Mouse (Mus musculus) intestine, embryonic 14.5 days (tissue): Measurements from ENCODE around the gene Homer3. TPM values are rescaled to one million over a fixed set of nuclear protein-coding genes. Genes with fewer than 3 reads are reported as not detected.

Experiments used
- ATAC-seq: fragments of 200-750 bp; cut with Nextera tagmentation; replicated peaks from 2 replicates; pipeline ENCODE4 v1.8.0; 2017; ENCODE audit warnings: low read depth, moderate number of reproducible peaks, moderate TSS enrichment, moderate library complexity; ENCODE audit not compliant: low FRiP score, low TSS enrichment
- DNase-seq: peaks from one replicate; pipeline ENCODE4 v3.0.0-alpha.2; 2018; ENCODE audit warnings: low spot score
- H3K27ac ChIP-seq: fragments of 300-500 bp; sonication (generic); 2 replicates; pipeline ENCODE4 v1.5.1; 2014; ENCODE audit warnings: low read depth, mild to moderate bottlenecking, control low read depth
- H3K27me3 ChIP-seq: fragments of 300-500 bp; sonication (generic); replicated peaks from 2 replicates; pipeline ENCODE4 v1.6.1; 2014; ENCODE audit warnings: low read length, control low read depth; ENCODE audit not compliant: control insufficient read depth, insufficient read depth
- H3K36me3 ChIP-seq: fragments of 300-500 bp; sonication (generic); 2 replicates; pipeline ENCODE4 v1.6.1; 2014; ENCODE audit warnings: low read length, control low read depth; ENCODE audit not compliant: control insufficient read depth, insufficient read depth
- H3K4me1 ChIP-seq: fragments of 300-500 bp; sonication (generic); replicated peaks from 2 replicates; pipeline ENCODE4 v1.6.1; 2014; ENCODE audit warnings: low read length, control low read depth, mixed read lengths; ENCODE audit not compliant: control insufficient read depth, insufficient read depth
- H3K4me2 ChIP-seq: fragments of 300-500 bp; sonication (generic); 2 replicates; pipeline ENCODE4 v1.6.1; 2014; ENCODE audit warnings: low read length
- H3K4me3 ChIP-seq: fragments of 300-500 bp; sonication (generic); 2 replicates; pipeline ENCODE4 v1.5.1; 2014; ENCODE audit warnings: low read depth, low read length, control low read depth, mixed read lengths
- H3K9ac ChIP-seq: fragments of 300-500 bp; sonication (generic); 2 replicates; pipeline ENCODE4 v1.6.1; 2014; ENCODE audit warnings: mild to moderate bottlenecking, low read length
- H3K9me3 ChIP-seq: fragments of 300-500 bp; sonication (generic); 2 replicates; pipeline ENCODE4 v1.6.1; 2016; ENCODE audit warnings: low read length, control low read depth; ENCODE audit not compliant: control insufficient read depth
- WGBS: fragments of 180-500 bp; shearing (Covaris S2); extraction: QIAGEN DNeasy Blood & Tissue Kit; methylation state at CpG from one replicate; pipeline ENCODE4 v1.1.7; 2014; 5-methylcytosine and 5-hydroxymethylcytosine counted together
- polyA plus RNA-seq: library from polyadenylated mRNA; unstranded; fragments of >200 nt; fragmentation: Nextera tagmentation; extraction: Ambion mirVana; gene quantifications from 2 replicates; pipeline ENCODE4 v1.2.1, GENCODE M21; 2014

The Homer3 gene
- polyA plus RNA-seq, 1 experiment from 2014 or later, result 34.7 TPM

DNA sequence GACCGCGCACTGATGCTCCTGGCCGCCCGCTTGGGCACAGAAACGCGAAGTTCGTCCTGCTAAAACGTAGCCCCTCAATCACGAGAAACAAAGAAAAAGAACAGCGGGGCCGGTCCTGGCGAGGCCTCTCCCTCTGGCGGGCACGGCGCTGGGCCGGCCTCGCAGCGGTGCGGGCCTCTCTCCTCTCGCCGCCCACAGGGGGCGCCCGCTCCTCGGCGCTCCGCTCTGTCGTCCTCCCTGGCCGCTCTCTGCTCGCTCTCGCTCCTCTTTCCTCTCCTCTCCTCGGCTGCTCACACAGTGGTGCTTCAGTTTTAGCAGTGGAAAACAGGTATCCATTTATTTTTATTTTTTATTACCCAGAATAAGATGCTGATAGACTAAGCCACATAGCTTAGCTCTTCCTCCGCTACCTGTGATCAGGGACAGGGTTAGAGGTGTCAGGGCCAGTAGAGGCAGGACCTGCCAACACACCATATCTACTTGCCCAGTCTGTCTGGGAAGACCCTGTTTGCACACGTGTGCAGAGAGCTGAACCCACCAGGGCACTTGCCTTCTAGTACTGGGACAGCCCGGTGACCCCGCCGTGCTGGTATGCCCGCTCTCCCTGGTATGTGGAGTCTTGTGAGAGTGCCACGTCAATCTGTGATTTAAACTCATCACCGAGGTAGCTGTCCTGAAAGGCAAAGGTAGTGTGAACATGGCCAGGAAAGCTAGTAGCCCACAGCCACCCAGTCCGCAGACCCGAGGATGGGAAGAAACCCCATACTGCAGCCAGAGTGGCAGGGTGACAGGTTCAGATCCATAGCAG is 49.6 kb downstream of the Homer3 start:
- H3K9me3 ChIP-seq, result no peaks in the 10 kb centered on the region; the same call in 1 of the 2 replicates
- no peaks in the 10 kb centered on the region for H3K27me3 ChIP-seq
- H3K9ac ChIP-seq, result no peak overlapping the region
- 27% methylated on average over 41 of the region's 41 CpGs for WGBS
- H3K4me1 ChIP-seq, result peaks cover 14% of the 10 kb centered on the region
- H3K36me3 ChIP-seq, result peaks cover 65% of the 10 kb centered on the region
- DNase-seq (peak; percentile 85), ATAC-seq (peak; percentile 72)
- no peak overlapping the region for H3K4me2 ChIP-seq
- H3K4me3 ChIP-seq, result no peak overlapping the region
- no peak overlapping the region for H3K27ac ChIP-seq

DNA sequence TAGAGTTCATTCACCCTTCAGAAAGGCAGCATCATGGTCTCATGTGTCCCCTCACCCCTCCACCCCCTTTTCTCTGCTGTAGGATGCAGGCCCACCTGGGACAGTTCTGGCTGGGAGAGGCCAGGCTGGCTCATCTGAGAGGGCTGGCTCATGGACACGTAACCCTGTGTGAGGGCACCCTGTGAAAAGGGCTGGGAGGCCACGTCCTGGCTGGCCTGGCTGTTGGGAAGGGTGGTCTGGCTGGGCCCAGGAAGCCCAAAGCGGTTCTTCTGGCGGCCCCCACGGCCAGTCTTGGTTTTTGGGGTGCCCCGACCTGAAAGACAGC is 50.2 kb downstream of the Homer3 start:
- Histone ChIP-seq H3K27ac (no peak overlapping the region), H3K9me3 (no peaks in the 10 kb centered on the region), H3K36me3 (peaks cover 70% of the 10 kb centered on the region), H3K4me2 (no peak overlapping the region), H3K9ac (no peak overlapping the region), H3K4me1 (peaks cover 14% of the 10 kb centered on the region), H3K27me3 (no peaks in the 10 kb centered on the region), H3K4me3 (no peak overlapping the region)
- no peak for ATAC-seq
- no peak for DNase-seq
- 93% methylated on average over 6 of the region's 6 CpGs for WGBS

DNA sequence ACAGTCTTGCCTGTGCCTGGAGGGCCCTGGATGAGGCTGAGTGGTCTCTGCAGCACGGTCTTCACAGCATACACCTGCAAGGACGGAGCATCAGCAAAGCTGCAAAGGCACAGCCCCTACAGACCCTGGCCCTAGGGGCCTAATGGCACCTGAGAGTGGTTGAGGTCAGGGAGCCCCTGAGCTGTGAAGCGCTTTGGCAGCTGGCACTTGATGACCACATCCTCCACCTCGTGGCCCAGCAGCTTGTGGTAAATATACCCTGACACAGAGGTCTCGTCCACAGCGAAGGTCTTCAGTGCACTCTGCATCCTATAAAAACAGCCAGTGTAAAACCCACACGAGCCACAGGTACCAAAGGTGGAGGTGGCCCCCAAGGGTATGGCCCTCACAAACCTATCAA is 56.3 kb downstream of the Homer3 start:
- DNase-seq (no peak), ATAC-seq (no peak)
- Histone ChIP-seq H3K36me3 (peaks cover 100% of the 10 kb centered on the region), H3K9ac (no peak overlapping the region), H3K4me3 (no peak overlapping the region), H3K27me3 (no peaks in the 10 kb centered on the region), H3K4me1 (no peaks in the 10 kb centered on the region), H3K4me2 (no peak overlapping the region), H3K9me3 (no peaks in the 10 kb centered on the region), H3K27ac (no peak overlapping the region)
- WGBS, result 87% methylated on average over 7 of the region's 7 CpGs

DNA sequence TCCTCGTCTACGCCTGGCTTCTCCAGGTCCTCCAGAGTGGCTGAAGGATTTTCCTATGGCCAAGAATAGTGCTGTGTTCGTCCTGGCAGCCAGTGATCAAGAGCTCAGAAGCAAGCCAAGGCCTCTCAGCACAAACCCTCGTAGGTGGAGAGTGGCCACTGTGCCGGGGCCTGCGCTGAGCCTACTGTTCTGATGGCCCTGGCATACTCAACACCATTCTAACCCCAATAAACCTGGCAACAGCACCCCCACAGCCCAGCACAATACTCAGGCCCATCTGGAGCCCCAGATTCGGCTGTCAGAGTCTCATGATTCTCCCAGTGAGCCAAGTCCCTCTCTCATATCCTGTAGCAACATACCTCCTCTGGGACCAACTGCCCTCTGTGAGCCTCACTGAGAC is 58.0 kb downstream of the Homer3 start:
- Histone ChIP-seq H3K9me3 (no peaks in the 10 kb centered on the region), H3K4me3 (no peak overlapping the region), H3K27me3 (no peaks in the 10 kb centered on the region), H3K4me2 (no peak overlapping the region), H3K4me1 (no peaks in the 10 kb centered on the region), H3K27ac (no peak overlapping the region), H3K36me3 (peaks cover 85% of the 10 kb centered on the region), H3K9ac (no peak overlapping the region)
- DNase-seq (no peak), ATAC-seq (no peak)
- 93% methylated on average over 7 of the region's 7 CpGs for WGBS

DNA sequence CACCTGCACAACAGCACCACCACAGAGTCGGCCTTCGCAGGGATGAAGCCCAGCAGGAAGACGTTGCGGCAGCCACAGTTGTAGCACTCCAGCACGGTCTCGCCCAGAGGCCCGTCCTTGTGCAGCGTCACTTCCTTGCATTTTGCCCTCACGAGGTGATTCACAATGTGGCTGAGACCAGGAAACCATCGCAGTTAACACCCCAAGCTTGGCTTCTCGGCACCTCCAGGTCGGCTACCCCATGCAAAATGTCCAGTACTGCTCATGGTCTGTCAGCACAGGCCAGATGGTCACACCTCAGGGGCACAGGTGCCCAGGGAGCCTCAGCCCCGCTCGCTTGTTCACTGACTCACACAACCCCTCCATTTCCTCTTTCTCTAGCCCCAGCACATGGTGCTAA is 59.4 kb downstream of the Homer3 start:
- no peaks in the 10 kb centered on the region for H3K27me3 ChIP-seq
- H3K9me3 ChIP-seq, result no peaks in the 10 kb centered on the region
- 93% methylated on average over 14 of the region's 14 CpGs for WGBS

DNA sequence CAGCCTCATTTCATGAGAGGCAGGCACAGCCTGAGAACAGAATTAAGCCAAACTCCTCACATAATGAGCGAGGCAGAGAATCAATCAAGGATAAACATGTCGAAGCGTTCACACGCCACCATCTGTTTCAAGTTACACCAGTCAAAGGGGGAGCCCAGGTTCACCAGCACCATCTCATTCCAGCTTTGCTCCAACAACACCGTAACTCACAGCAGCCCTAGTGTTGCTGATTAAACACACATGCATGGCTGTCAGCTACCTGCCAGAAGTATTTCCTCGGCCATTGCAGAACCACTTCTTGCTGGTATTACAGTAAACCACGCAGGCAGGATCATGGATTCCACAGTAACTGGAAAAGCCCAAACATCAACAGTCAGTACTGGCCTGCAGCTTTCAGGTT is 60.4 kb downstream of the Homer3 start:
- no peak for DNase-seq
- WGBS, result 68% methylated on average over 7 of the region's 7 CpGs
- peaks cover 71% of the 10 kb centered on the region for H3K36me3 ChIP-seq
- H3K9me3 ChIP-seq, result no peaks in the 10 kb centered on the region
- H3K9ac ChIP-seq, result no peak overlapping the region
- no peak overlapping the region for H3K27ac ChIP-seq
- H3K4me1 ChIP-seq, result no peaks in the 10 kb centered on the region
- H3K4me2 ChIP-seq, result no peak overlapping the region
- no peak overlapping the region for H3K4me3 ChIP-seq
- no peak for ATAC-seq
- no peaks in the 10 kb centered on the region for H3K27me3 ChIP-seq

More for the DNA sequence above, 59.4 kb downstream of the Homer3 start:
- ATAC-seq, result no peak
- H3K4me2 ChIP-seq, result no peak overlapping the region
- no peaks in the 10 kb centered on the region for H3K4me1 ChIP-seq
- H3K27ac ChIP-seq, result no peak overlapping the region
- no peak overlapping the region for H3K4me3 ChIP-seq
- no peak for DNase-seq
- no peak overlapping the region for H3K9ac ChIP-seq
- H3K36me3 ChIP-seq, result peaks cover 76% of the 10 kb centered on the region

DNA sequence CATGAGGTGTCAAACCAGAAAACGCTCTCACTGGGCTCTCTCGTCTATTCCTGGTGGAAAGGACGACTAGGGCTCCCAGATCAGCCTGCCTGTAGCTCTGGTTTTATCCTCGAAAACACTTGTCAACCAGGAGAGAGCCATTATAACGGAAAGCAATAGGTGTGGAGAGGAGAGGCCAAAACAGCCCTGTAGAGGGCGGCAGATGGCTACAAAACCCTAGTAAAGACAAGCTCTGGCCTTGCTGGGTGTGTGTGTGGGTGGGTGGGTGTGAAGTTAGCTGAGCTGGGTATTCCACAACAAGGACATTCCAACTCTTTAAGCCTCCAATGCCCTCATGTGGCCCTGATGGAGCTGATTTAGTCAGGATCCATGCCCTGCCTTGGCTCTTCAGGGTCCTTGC is 61.1 kb downstream of the Homer3 start:
- 0 out of 2 replicates have a peak, but pooled peaks cover 2% of the 10 kb centered on the region for H3K4me1 ChIP-seq
- ATAC-seq (no peak), DNase-seq (peak; percentile 71)
- H3K27me3 ChIP-seq, result no peaks in the 10 kb centered on the region
- no peak overlapping the region for H3K4me2 ChIP-seq
- H3K4me3 ChIP-seq, result no peak overlapping the region
- no peaks in the 10 kb centered on the region for H3K9me3 ChIP-seq
- H3K9ac ChIP-seq, result no peak overlapping the region
- no peak overlapping the region for H3K27ac ChIP-seq
- H3K36me3 ChIP-seq, result peaks cover 71% of the 10 kb centered on the region
- WGBS, result 52% methylated on average over 6 of the region's 6 CpGs

Other genes starting within 250 kb of the Homer3 start
- gene Mau2, start 240.1 kb upstream of the Homer3 start, polyA plus RNA-seq, result 46.9 and 54.5 TPM in 2 replicates
- gene Sugp1, start 240.0 kb upstream of the Homer3 start, polyA plus RNA-seq, result 34.2 and 34.4 TPM in 2 replicates
- gene Tm6sf2, start 209.9 kb upstream of the Homer3 start, polyA plus RNA-seq, result 1.9 and 3.0 TPM in 2 replicates
- gene Hapln4, start 199.4 kb upstream of the Homer3 start, polyA plus RNA-seq, result not detected in 2 replicates
- gene Ncan, start 162.0 kb upstream of the Homer3 start, polyA plus RNA-seq, result 1.9 TPM in 2 replicates
- gene Nr2c2ap, start 151.5 kb upstream of the Homer3 start, polyA plus RNA-seq, result 29.5 and 29.9 TPM in 2 replicates
- 11.6 and 15.1 TPM in 2 replicates for gene Rfxank, start 143.7 kb upstream of the Homer3 start, polyA plus RNA-seq
- 49.2 and 50.8 TPM in 2 replicates for gene Borcs8, start 143.3 kb upstream of the Homer3 start, polyA plus RNA-seq
- gene Mef2b, start 143.1 kb upstream of the Homer3 start, polyA plus RNA-seq, result 0.13 and 0.43 TPM in 2 replicates
- 44.1 and 50.8 TPM in 2 replicates for gene Tmem161a, start 110.5 kb upstream of the Homer3 start, polyA plus RNA-seq
- 3.9 and 4.0 TPM in 2 replicates for gene Slc25a42, start 70.5 kb upstream of the Homer3 start, polyA plus RNA-seq
- 28.1 and 31.7 TPM in 2 replicates for gene Sugp2, start 48.6 kb upstream of the Homer3 start, polyA plus RNA-seq
- 24.4 and 25.8 TPM in 2 replicates for gene Armc6, start 48.4 kb upstream of the Homer3 start, polyA plus RNA-seq
- gene Ddx49, start 19.7 kb downstream of the Homer3 start, polyA plus RNA-seq, result 47.5 and 49.7 TPM in 2 replicates
- gene Cope, start 19.7 kb downstream of the Homer3 start, polyA plus RNA-seq, result 331 and 336 TPM in 2 replicates
- 4.3 and 4.6 TPM in 2 replicates for gene Cers1, start 32.9 kb downstream of the Homer3 start, polyA plus RNA-seq
- gene Gdf1, start 47.0 kb downstream of the Homer3 start, polyA plus RNA-seq, result 1.8 and 2.1 TPM in 2 replicates
- 16.6 and 19.4 TPM in 2 replicates for gene Upf1, start 70.5 kb downstream of the Homer3 start, polyA plus RNA-seq
- gene Comp, start 90.7 kb downstream of the Homer3 start, polyA plus RNA-seq, result 0.44 and 0.77 TPM in 2 replicates
- 18.0 and 23.4 TPM in 2 replicates for gene Crtc1, start 156.8 kb downstream of the Homer3 start, polyA plus RNA-seq
- gene Klhl26, start 194.1 kb downstream of the Homer3 start, polyA plus RNA-seq, result 19.5 and 21.2 TPM in 2 replicates
- gene Tmem59l, start 204.5 kb downstream of the Homer3 start, polyA plus RNA-seq, result 3.7 and 5.1 TPM in 2 replicates
- gene Crlf1, start 210.3 kb downstream of the Homer3 start, polyA plus RNA-seq, result 1.4 and 1.9 TPM in 2 replicates
- 130 and 136 TPM in 2 replicates for gene Rex1bd, start 223.9 kb downstream of the Homer3 start, polyA plus RNA-seq
- 1,195 and 1,247 TPM in 2 replicates for gene Uba52, start 228.0 kb downstream of the Homer3 start, polyA plus RNA-seq
- 271 and 278 TPM in 2 replicates for gene Fkbp8, start 244.9 kb downstream of the Homer3 start, polyA plus RNA-seq
- gene Kxd1, start 245.1 kb downstream of the Homer3 start, polyA plus RNA-seq, result 71.1 and 77.6 TPM in 2 replicates